Mouse (Mus musculus) spleen, postnatal 36 days (tissue): Measurements from ENCODE around the gene Lilra5.
"Not testable (repeated sequence)": the region's sequence is repeated elsewhere in the genome, so short reads cannot be mapped to it uniquely, and the experiment has no call there.

Source experiments
- DNase-seq, 2 experiments: peaks; one replicate each; pipeline ENCODE4 v3.0.0; 2022; ENCODE audit warnings: low spot score in 2 of 2, mixed read lengths in 1 of 2

The Lilra5 gene

DNA sequence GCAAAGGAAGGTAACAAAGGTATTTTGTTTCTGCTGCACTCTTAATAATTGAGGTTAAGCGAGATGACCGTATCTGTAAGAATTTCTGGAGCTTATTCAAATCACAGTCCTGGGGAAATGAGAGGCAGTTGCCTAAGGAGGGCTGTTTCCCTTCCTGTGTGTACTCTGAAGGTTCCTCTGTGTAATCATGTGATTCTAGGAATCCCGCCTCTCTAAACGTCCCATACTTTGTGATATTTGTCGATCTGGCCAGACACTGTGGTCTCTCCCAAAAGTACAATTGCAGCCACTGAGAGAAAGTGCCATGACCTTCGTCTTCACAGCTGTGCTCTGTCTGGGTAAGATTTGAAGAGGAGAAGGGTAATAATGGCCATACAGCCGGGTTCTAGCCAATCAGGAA is at the start of gene Lilra5:
Lilra5 (plus strand) TSS at position 301 of the 400 bp plus-strand sequence.
- DNase-seq, result no peak

DNA sequence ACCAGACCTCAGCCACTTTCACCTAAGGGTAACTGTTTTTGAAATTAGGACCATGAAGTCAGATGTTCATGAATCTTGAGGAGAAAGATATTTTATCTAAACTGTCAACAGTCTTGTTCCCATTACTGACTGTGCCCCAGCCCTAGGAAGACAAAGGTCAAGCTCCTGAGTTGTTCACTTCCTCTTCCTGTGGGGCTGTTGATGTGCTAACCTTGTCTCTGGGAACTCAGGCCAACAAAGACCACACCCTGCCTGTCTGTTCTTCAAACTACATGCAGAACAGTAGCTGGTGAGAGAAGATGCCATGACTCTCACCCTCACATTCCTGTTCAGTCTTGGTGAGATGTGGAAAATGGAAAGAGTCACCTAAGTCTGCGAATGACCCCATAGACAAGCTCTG is 30.4 kb upstream of the Lilra5 start:
- DNase-seq, result no peak

DNA sequence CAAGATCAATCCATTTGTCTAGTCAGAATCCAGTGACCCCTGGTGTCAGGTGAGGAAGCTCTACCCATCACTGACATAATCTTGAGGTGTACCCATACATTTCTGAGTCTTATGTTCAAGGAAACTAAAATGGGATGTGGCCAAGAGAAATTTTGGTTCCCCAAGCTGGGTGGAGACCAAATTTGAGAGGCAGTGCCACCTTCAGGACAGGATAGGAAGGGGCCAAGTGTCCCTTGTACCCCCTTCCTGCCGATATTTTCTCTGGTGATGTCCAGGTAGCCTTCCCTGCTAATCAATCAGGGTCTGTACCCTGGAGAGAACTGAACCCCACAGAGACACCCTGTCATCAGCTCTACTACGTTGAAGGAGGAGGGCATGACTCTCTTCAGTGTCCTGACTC is 28.9 kb upstream of the Lilra5 start:
- DNase-seq, result no peak

DNA sequence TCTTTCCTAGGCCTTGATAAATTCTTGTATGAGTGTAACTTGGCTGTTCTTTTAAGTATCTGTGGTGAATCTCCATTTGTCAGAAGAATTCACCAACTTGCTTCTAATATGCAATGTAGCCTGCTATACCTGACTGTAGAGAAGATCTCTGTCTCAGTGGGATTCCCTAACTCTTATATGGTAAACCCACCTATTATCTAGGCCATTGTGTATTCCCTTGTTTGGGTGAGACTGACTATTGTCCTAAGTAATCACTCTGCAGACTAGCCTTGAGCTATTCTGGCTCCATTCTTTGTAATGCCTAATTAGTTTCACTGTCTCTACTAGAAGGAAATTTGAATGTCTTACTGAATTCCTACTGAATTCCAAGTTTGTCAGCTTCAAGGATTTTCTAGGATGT is 24.1 kb upstream of the Lilra5 start:
- DNase-seq, result not testable (repeated sequence)

DNA sequence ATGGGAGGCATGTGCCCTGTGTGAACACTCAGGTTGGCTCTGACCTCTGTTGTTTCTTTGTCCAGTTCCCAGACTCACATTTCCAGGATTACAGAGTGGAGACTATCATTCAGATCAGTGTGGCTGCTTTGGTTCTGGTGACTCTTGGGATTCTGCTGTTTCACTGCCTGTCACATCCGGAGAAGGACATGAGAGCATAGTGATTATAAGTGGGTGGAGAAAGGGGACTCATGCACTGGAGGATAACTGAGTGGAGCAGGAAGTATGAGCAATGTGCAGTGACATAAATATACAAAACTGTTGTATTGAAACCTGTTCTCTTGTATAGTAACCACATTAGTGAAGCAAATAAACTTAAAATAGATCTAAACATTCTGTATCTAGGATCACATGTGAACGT is 22.2 kb upstream of the Lilra5 start:
- DNase-seq, result no peak

DNA sequence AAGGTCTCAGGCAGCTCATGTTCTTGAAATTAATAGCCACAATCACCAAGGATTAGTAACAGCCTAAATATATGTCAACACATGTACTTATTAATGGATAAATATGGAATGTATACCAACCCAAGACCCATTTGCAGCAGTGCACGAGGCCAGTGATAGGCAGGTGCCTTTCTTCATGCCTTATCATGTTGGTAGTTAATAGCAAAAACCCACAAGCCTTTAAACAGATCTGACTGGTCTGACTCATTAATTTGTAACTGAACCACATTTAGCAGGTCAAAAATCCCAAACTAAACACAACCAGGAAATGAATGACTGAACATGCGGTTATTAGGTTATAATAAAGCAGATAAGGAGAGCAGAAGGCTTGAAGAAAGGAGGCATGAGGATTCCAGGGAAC is 21.7 kb upstream of the Lilra5 start:
- no peak for DNase-seq

DNA sequence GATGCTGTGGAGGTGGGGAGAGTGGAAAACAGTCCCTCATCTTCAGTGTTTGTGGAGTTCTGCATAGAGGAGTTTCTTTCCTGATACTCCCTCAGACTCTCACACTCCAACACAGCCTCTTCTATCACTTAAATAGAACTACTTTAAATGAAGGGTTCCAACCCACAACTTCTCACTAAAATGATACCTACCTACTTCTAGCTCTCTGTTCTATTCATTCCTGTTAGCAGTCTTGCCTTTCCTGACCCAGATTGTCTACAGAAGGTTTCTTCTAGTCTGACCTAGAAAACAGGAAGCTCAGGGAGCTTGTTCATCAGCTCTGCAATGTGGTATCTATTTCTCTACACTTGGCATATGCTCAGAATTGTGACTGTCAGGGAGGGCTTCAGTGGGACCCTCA is 2.0 kb upstream of the Lilra5 start:
- DNase-seq, result no peak

DNA sequence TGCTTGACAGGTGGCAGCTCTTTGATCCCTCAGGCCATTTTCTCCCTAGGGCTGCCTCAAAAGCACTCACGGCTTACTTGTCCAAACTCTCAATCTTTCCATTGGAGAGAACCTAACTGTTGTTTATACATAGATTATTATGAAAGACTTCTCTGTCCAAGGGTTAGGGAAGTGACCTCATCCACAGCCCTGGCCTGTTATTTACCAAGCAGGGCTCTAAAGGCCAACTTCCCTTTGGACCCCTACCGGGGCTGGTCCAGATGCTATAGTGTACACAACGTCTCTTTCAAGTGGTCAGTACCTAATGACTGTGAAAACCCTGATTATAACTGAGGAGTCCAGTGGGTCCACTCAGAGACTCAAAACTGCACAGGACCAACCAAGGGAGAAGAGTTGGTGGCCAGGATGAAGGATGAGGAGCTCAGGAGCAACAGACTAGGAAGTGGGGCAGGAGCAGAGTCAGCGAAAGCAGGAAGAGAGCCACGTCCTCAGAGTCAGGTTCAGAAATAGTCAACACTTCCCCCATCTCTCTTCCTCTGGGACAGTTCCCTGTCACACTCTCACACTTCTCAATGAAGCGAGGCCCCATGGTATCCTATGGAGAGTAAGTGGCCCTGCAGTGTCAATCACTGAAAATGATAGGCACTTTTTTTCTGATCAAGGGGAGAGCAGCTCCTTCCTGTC is 1.6 kb downstream of the Lilra5 start:
- DNase-seq, result no peak

DNA sequence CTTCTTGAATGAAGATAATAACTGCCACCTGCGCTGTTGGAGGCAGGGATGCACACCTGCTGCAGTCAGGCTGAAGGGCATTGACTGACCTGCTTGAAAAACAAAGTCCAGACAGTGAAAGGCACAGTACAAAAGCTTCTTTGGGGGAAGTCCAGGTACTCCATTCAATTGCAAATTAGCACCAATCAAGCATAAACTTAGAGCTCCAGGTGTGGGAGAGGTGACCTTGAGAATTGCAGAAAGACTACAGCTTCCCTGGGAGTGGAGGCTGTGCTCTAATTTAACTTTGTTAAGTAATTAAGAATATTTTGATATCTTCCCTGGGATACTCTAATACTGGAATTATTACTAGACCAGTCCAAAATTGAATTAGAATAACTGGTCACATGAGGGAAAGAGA is 13.7 kb downstream of the Lilra5 start:
- not testable (repeated sequence) for DNase-seq

DNA sequence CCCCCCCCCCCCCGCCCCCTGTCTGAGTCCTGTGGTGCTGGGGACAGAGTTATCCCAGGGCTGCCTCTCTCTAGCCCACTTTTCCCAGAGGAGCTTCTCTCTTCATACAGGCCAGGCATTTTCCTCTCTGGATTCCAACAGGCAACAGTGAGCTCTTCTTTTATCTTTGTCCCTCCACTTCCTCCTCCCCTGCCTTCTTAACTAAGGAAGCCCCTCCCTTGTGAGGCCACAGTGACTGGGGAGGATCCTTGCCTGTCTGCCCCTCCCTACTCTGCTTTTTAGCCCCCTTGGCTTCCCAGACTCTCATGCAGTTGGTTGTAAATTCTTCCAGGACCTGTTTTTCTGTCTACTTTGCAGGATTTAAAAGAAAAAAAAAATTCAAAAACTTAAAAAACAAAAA is 18.5 kb downstream of the Lilra5 start:
- not testable (repeated sequence) for DNase-seq

DNA sequence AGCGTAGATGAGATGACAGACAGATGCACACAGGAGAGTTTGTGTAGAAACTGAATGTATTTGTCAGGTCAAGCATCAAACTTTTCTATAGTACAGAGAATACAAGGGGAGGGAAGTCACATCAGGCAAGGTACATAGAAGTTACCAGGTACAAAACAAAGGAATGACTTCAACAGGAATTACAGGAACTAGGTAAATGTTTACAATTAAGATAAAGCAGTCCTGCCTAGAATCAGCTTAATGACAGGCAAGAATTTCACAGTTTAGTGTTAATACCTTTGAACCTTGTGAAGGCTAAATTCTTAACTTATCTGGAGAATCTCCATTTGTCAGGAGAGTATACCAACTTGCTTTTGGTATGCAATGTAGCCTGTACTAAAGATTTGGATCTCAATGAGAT is 23.0 kb downstream of the Lilra5 start:
- DNase-seq, result not testable (repeated sequence)

DNA sequence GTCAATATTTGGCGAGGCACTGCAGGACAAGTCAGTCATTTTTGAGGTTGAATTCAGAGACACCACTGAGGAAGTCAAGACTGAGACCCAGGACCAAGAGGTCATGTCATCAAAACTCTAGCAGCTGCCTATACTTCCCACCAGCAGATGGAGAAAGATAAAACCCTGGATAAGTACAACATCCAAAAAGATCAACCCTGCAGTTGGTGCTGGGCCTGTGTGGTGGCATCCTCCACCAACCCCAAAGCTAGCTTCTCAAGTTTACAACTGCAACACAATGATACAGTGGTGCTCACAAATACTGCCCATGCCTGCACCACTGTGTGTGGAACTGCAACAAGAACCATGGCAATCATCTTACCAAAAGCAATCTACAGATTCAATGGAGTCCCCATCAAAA is 34.6 kb downstream of the Lilra5 start:
- not testable (repeated sequence) for DNase-seq

DNA sequence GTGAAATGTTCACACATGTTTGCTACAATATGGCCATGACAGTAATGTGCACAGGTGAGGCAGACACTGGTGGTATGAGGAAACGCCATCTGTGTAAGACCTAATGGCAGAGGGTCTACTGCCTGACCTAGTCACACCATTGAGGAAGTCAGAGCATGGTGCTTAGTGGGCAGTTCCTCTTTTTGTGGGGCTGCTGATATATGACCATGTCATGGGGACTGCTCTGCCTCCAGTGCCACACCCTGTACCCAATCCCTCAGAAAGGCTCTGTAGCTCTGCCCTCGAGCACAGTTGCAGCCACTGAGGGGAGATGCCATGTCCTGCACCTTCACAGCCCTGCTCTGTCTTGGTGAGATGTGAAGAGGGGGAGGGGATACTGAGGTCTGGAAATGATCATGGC is 36.3 kb downstream of the Lilra5 start:
- peak; percentile 38 to 50 for DNase-seq

DNA sequence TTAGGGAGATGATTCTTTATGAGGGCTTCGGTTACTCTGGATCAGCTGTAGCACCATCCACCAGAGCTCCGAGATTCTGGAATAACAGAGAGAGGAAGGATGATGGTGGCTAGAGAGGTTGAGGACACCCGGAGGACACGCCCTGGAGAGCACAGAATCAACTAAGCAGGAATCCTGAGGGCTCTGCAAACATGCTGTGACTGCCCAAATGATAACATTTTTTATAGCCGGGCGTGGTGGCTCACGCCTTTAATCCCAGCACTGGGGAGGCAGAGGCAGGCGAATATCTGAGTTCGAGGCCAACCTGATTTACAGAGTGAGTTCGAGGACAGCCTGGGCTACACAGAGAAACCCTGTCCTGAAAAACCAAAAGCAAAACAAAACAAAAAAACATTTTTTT is 37.9 kb downstream of the Lilra5 start:
- not testable (repeated sequence) for DNase-seq

DNA sequence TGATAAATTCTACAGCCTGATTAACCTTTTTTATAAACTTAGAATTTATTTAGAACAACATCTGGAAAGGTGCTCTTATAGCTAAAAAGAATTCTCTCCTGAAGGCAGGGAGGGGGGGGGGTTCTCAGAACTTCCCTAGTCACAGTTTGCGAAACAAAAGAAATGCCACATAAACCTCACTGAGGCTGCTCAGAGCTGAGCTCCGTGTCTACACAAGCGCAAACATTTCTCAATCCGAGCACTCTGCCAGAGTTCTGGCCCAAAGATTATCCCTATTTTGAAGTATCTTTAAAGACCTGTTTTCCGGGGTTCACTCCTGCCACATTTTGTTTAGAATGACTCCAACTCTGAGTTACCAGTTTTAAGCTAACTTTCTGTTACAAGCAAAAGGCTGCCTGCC is 55.1 kb downstream of the Lilra5 start:
- DNase-seq, result no peak
